Mouse (Mus musculus): Measurements from ENCODE around the gene Tspan32.

DNA sequence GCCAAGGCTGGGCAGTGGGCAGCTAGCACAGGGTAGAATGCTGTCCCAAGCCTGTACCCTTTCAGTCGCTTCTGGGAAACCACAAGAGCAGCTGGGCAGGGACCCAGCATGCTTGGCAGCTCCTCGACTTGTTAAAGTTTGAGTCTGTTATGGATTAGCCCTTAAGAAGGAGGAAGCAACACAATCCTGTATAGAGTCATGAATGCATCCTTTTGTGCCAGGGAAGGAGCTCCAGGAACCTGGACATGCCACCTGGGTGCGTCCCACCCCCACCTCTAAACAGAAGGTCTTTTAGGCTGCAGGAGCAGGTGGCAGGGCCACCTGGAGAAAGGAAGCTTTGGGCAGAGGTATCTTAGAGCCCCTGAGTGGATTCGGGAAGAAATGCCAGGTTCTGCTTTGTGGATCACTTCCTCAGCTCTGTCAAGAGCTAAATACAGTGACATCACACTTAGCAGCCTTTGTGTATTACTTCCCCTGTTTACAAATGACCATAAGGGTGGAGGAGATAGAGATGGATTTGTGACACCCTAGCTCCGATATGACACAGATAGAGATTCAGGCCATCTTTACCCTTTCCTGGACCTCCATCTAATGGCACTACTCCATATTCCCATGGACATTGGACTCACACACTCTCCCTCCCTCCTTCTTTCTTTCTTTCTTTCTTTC, 54.5 kb downstream of the Tspan32 start:
- TF ChIP-seq CTCF (IDR thresholded peaks at IDR 0.05; ENCODE audit: extremely low read depth, insufficient read length, insufficient replicate concordance, low read depth, low read length) (no peak), POLR2A (IDR thresholded peaks at IDR 0.05; ENCODE audit: low read depth, low read length) (no peak)
